Mouse (Mus musculus): ENCODE measurements around the gene Slc19a2. TPM values are rescaled to one million over a fixed set of nuclear protein-coding genes. Genes with fewer than 3 reads are reported as not detected.

Slc19a2 gene
- total RNA-seq, 2 experiments from 2014 or later, result 9.4 to 12.1 TPM

DNA sequence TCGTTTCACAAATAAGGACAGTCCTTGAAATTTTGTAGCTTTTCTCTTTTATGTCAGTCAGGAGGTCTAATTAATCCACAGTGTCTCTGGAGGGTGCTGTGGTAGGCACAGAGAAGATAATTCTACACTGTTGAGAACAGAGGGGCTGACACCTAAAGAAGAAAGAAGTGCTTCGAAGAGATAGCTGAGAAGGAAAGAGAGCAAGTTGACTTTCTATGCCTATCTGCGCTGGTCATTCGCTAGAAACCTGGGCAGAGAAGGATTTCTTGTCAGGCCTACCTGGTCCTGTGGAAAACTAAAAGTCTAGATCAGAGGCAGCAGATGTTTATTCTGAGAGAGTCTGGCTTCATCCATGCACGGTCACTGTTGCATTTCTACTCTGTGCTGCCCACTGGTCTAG is 65.2 kb downstream of the Slc19a2 start:
- no peak for ATAC-seq (replicated peaks; ENCODE audit: low FRiP score, low TSS enrichment, poor library complexity, severe bottlenecking)

Other genes starting within 250 kb of the Slc19a2 start
- gene Sele, start 200.8 kb upstream of the Slc19a2 start, total RNA-seq (2014; fragmentation: Nextera tagmentation), result not detected in 2 replicates
- gene Sele, start 200.8 kb upstream of the Slc19a2 start, total RNA-seq (2017), result not detected in 2 replicates
- gene Sell, start 187.1 kb upstream of the Slc19a2 start, total RNA-seq (2014; fragmentation: Nextera tagmentation), result 5.4 and 8.0 TPM in 2 replicates
- 15.1 and 20.2 TPM in 2 replicates for gene Sell, start 187.1 kb upstream of the Slc19a2 start, total RNA-seq (2017)
- 0.98 TPM in 1 of 2 replicates, not detected in the other for gene Selp, start 133.8 kb upstream of the Slc19a2 start, total RNA-seq (2014; fragmentation: Nextera tagmentation)
- gene Selp, start 133.8 kb upstream of the Slc19a2 start, total RNA-seq (2017), result 0.04 and 0.38 TPM in 2 replicates
- gene F5, start 97.2 kb upstream of the Slc19a2 start, total RNA-seq (2014; fragmentation: Nextera tagmentation), result 0.94 TPM in 1 of 2 replicates, not detected in the other
- gene F5, start 97.2 kb upstream of the Slc19a2 start, total RNA-seq (2017), result 0.42 and 0.46 TPM in 2 replicates
- gene Ccdc181, start 26.5 kb downstream of the Slc19a2 start, total RNA-seq (2014; fragmentation: Nextera tagmentation), result 12.6 and 14.9 TPM in 2 replicates
- 25.6 and 38.2 TPM in 2 replicates for gene Ccdc181, start 26.5 kb downstream of the Slc19a2 start, total RNA-seq (2017)
- gene Nme7, start 55.1 kb downstream of the Slc19a2 start, total RNA-seq (2014; fragmentation: Nextera tagmentation), result 29.0 and 43.7 TPM in 2 replicates
- 62.6 and 67.7 TPM in 2 replicates for gene Nme7, start 55.1 kb downstream of the Slc19a2 start, total RNA-seq (2017)
- gene Blzf1, start 58.4 kb downstream of the Slc19a2 start, total RNA-seq (2014; fragmentation: Nextera tagmentation), result 20.3 and 23.3 TPM in 2 replicates
- gene Blzf1, start 58.4 kb downstream of the Slc19a2 start, total RNA-seq (2017), result 42.8 and 43.0 TPM in 2 replicates
- gene Atp1b1, start 209.3 kb downstream of the Slc19a2 start, total RNA-seq (2014; fragmentation: Nextera tagmentation), result 1.8 and 15.5 TPM in 2 replicates
- gene Atp1b1, start 209.3 kb downstream of the Slc19a2 start, total RNA-seq (2017), result 5.1 TPM in 1 of 2 replicates, not detected in the other